Mouse (Mus musculus) c-Kit-positive CD71-positive TER-119-negative erythroid progenitor cells, embryonic 14.5 days (primary cell): ENCODE results near the gene Upf3a.
A peak's percentile ranks its signal among the peaks of the same experiment; 100 is the strongest.
"Not testable (repeated sequence)": the region's sequence is repeated elsewhere in the genome, so short reads cannot be mapped to it uniquely, and the experiment has no call there.

Experiments
- DNase-seq: peaks from one replicate; pipeline ENCODE4 v3.0.0-alpha.2; 2013; ENCODE audit warnings: low read depth

Upf3a gene

GRCm38 (mm10) chr8:13785250-13785763 lies at the start of gene Upf3a:
Upf3a (plus strand) TSS chr8:13785615.
- DNase-seq: peak; percentile 88

DNA sequence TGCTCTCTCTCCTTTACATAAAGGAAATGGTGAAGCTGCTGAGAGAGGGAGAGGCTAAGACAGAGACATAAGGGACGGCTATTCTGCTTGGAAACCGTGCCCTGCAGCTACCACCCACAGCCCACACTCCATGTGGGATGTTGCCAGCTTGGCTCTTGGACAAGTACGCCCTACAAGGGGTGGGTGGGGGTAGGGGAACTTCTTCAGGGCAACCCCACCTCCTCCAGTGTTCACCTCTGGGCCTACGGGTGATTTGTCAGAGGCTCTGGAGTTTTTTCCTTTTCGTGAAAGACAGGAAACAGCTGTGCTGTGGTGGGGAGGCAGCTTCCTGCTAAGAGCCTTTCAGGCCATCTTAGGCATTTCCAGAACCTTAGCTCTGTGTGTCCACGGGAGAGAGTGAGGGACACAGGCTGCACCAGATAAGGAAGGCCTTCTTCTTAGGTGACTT lies 45.1 kb upstream of the Upf3a start:
- no peak for DNase-seq

DNA sequence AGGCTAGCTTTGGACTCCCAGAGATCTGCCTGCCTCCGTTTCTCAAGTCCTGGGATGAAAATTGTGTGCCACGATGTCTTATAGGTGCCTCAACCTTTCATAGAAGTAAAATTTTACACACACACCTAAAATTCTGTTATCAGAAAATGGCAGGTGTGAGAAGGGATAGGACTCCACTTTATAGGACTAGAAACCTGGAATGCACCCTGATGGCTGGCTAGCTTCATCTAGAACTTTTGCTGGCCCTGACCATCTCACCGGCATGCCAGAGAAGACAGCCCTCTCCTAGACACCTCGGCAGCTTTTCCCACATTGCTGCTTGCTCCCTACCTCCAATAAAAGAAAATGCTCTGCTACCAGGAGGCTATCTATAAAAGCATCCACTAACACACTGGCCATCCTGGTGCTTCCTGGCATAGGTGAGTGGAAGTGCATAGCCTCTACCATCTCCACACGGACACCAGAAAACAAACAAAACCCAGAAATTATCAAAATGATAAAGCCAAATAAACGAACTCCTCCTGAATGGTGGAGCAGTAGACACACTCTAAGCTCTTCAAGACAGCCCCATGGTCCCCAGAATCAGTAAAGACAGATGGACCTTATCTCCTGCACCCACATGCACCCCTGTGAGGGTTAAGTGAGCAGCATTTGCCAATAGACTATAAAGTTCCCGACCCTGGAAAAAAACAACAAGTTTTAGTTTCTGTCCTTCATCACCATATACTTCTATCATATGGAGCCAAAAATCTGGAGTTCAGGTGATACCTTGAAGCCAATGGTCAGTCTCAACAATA lies 44.4 kb upstream of the Upf3a start:
- peak; percentile 65 for DNase-seq

DNA sequence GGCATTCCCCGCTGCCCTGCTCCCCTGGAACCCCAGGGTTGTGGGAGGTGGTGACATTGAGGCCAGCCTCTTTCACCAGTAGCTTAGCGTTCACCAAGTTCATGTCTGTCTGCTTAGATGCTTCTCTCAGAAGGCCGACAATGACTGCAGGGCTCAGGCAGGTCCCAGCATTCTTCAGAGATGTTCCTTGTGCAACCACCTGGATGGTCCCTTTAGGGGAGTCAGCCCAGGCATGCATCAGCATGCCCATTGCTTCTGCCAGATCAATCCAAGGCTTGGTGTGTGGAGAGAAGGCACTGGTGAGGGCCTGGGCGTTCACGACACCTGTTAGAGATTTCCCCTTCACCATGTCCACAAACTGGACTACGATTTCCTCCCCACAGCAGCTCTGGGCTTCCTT lies 39.2 kb upstream of the Upf3a start:
- DNase-seq: not testable (repeated sequence)

GRCm38 (mm10) chr8:13747626-13748025 lies 37.8 kb upstream of the Upf3a start:
- DNase-seq: no peak

- DNase-seq: peak; percentile 79
Observed at GRCm38 (mm10) chr8:13753680-13754079, 31.7 kb upstream of the Upf3a start.

- DNase-seq: no peak
Observed at GRCm38 (mm10) chr8:13756480-13756879, 28.9 kb upstream of the Upf3a start.

DNA sequence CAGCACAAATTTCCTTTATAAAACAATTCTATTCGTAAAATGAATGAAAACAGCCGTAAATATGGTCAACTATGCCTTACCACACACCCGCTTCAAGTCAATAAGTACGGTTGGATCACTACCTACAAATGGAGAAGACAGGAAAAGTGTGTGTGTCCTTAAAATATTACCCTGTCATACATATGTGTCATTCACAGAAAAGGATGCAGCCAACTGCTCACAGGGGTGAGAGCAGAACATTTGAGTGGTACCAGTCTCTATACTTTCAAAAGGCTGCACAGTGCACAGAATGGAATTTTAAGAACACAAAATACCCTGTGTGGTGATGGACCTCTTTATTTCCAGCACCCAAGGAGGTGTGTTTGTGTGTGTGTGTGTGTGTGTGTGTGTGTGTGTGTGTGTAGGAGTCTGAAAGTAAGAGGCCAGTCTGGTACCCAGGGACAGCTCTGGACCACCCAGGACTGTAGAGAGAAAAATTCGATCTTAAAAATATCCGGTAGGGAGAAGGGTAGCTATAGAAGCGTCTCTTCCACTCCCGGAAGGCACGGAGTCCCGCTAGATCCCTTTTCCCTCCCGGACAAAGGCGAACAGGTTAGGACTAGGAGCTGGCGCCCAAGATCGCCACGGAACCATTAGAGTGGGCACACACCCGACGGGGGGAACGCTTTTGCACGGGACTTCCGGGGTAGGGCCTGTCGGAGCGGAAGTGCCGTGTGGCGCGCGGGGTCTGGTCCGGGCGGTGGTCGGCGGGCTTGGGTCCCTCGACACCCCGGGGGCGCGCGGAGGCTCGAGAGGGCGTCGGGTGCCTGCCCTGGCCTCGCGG lies 28.2 kb upstream of the Upf3a start, which contains the start of gene Cdc16:
Gene Cdc16 (plus strand): TSS at position 695 of the 823 bp plus-strand sequence.
- peak; percentile 78 for DNase-seq

DNA sequence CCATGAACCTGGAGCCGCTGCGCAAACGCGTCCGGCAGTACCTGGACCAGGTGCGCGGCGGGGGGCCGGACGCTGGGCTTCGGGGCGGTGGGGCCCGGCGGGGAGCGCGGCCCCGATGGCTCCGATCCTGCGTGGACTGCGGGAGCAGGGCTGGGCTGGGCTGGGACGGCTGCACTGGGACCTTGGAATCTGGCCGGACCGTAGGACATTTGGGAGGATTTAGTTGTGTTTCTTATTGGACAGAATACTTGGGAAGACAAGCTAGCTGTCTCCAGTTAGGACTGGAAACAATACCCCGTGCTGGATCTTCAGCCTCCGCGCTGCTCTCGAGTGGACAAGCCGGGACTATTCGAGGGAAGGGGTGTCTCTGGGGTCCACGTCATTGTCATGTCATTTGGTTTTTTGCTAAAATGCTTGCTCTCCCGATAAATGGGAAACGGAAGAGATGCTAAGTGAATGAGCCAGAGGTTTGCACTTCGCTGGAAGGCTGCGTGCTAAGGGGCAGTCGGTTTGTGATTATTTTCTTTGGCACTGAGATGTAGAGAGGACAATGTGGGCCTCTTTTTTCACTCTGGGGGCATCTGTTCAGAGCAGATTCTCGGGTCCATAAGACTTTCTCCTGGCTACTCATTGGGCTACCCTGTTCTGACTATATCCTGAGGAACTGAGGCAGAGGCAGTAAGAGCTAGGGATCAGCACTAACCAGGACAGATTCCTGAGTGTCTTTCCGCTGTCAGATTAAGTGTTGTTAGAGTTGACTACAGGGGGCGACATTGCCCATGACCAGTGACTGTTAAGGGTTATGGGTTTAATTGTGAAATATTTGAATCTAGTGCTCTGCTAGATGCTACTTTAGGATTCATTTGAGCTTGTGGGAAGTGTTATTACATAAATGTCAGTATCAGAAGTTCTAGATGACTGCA lies 27.3 kb upstream of the Upf3a start:
- DNase-seq: peak; percentile 79

- no peak for DNase-seq
Observed at GRCm38 (mm10) chr8:13769206-13769605, 16.2 kb upstream of the Upf3a start.

DNA sequence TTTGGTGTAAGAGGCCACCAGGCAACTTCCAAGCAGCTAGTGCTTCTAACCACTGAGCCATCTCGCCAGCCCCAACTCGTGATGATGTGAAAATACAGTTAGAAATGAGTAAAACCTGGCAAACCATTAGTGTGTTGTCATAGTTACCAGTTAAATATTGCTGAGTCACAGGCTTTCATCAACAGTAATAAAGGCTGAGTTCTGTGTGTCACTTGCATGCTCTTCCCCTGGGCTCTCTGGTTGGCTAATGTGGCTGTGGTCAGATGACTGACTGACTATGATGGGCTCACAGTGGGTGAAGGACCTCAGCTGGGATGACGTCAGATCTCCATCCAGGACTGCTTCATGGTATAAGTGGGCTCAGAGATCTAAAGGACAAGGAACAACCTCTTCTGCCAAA lies 4.9 kb upstream of the Upf3a start:
- no peak for DNase-seq

DNA sequence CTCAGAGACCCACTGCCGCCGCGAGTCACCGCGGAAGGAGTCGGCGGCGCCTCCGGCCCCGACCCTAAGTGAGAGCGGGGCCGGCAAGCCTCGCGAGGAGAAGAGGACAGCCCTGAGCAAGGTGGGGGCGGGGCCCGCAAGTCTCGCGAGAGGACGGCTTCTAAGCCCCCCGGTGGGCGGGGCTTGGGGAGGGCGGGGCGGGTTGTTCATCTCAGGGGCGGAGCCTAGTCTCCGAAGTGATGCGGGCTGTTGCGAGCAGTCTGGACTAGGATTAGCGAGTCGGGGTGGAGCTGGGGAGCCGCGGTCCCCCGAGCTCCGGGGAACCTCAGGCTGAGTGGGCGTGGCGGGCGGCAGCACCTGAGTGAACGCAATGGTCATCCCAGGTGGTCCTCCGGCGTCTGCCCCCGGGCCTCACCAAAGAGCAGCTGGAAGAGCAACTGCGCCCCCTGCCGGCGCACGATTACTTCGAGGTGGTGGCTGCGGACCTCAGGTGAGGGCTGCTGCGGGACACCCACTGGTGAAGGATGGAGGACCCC lies 417 bp downstream of the Upf3a start:
- peak; percentile 92 for DNase-seq

DNA sequence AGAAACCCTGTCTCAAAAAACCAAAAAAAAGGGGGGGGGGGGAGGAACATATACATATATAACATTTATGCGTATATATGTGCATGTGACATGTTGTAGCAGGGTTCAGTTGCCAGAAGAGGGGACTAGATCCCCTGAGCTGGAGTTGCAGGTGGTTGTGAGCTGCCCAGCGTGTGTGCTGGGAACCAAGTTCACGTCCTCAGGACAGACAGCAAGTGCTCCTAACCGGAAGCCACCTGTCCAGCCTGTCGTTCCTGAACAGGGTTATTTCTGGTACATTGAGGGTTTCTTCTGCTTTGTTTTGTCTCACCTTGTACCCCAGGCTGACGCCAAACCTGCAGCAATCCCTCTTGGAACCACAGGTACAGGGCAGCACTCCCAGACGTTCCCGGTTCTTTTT lies 4.2 kb downstream of the Upf3a start:
- DNase-seq: no peak

- DNase-seq: no peak
Observed at GRCm38 (mm10) chr8:13793097-13793745, 7.8 kb downstream of the Upf3a start.

GRCm38 (mm10) chr8:13793746-13794101 lies 8.3 kb downstream of the Upf3a start:
- DNase-seq: no peak

- DNase-seq: no peak
Observed at GRCm38 (mm10) chr8:13797676-13798075, 12.3 kb downstream of the Upf3a start.

GRCm38 (mm10) chr8:13799566-13799965 lies 14.2 kb downstream of the Upf3a start:
- no peak for DNase-seq

GRCm38 (mm10) chr8:13828598-13829172 lies 43.3 kb downstream of the Upf3a start:
- DNase-seq: no peak

GRCm38 (mm10) chr8:13838289-13838688 lies 52.9 kb downstream of the Upf3a start, which contains the start of gene AF366264:
AF366264 (minus strand) TSS chr8:13838389.
- not testable (repeated sequence) for DNase-seq

DNA sequence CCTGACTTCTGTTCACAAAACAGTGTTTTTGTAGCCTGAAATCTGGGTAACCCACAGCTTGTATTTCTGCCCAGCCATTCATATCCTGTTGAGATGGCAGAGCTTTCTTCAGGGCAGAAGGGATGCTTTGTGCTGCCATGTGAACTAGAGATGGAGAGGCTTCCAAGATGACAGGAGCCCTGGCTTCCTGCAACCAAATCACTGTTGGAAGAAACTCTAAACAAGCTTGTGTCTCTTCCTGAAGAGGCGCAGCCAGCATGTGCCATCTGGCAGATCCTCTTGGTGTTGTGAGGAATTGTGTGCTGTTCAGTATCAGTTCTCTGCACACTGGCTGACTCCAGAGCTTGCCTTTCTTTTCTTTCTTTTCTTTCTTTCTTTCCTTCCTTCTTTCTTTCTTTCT lies 57.9 kb downstream of the Upf3a start:
- not testable (repeated sequence) for DNase-seq
